Mouse (Mus musculus) MEL (cell line): ENCODE data around the gene Csnk1e. TPM values are rescaled to one million over a fixed set of nuclear protein-coding genes. Genes with fewer than 3 reads are reported as not detected.
"Not testable (repeated sequence)": the region's sequence is repeated elsewhere in the genome, so short reads cannot be mapped to it uniquely, and the experiment has no call there.

Source experiments
- DNase-seq: peaks from one replicate; pipeline ENCODE4 v3.0.0; 2011; ENCODE audit warnings: low read depth, low spot score
- H3K27ac ChIP-seq: 2 replicates; pipeline ENCODE4 v1.5.1; 2012; ENCODE audit warnings: low read depth, mild to moderate bottlenecking, control low read depth, low read length, moderate library complexity; ENCODE audit not compliant: control insufficient read depth
- H3K27me3 ChIP-seq, 2 experiments: fragments of 150-350 bp in 1 of 2; sonication (generic) in 1 of 2; 2 replicates each; pipeline ENCODE4 v1.6.1; 2012; ENCODE audit warnings: low read length in 2 of 2, mild to moderate bottlenecking in 2 of 2, improper control_type of control experiment in 1 of 2, moderate library complexity in 1 of 2; ENCODE audit not compliant: insufficient read depth in 2 of 2, control insufficient read depth in 1 of 2
- H3K36me3 ChIP-seq, 2 experiments: 2 replicates each; pipeline ENCODE4 v1.6.1; 2012 to 2014; ENCODE audit warnings: low read length in 2 of 2, improper control_type of control experiment in 1 of 2, inconsistent platforms in 1 of 2, mild to moderate bottlenecking in 1 of 2; ENCODE audit not compliant: insufficient read depth in 2 of 2, control insufficient read depth in 1 of 2
- H3K4me1 ChIP-seq, 2 experiments: fragments of 150-350 bp in 1 of 2; sonication (generic) in 1 of 2; 2 replicates each; pipeline ENCODE4 v1.6.1; 2012; ENCODE audit warnings: low read length in 2 of 2, improper control_type of control experiment in 1 of 2, mild to moderate bottlenecking in 1 of 2; ENCODE audit not compliant: insufficient read depth in 2 of 2, control insufficient read depth in 1 of 2
- H3K4me3 ChIP-seq, 2 experiments: fragments of 150-350 bp in 1 of 2; sonication (generic) in 1 of 2; 2 replicates each; pipeline ENCODE4 v1.5.1; 2012; ENCODE audit warnings: low read depth in 2 of 2, low read length in 2 of 2, mild to moderate bottlenecking in 2 of 2, moderate library complexity in 2 of 2, control low read depth in 1 of 2, improper control_type of control experiment in 1 of 2; ENCODE audit not compliant: control insufficient read depth in 1 of 2, insufficient read depth in 1 of 2
- H3K79me2 ChIP-seq: 2 replicates; pipeline ENCODE4 v1.6.1; 2012; ENCODE audit warnings: mild to moderate bottlenecking, low read length, moderate library complexity; ENCODE audit not compliant: control insufficient read depth, poor library complexity, insufficient read depth
- H3K9ac ChIP-seq: 2 replicates; pipeline ENCODE4 v1.6.1; 2012; ENCODE audit warnings: low read depth, mild to moderate bottlenecking, control low read depth, low read length, moderate library complexity; ENCODE audit not compliant: control insufficient read depth, poor library complexity, severe bottlenecking
- H3K9me3 ChIP-seq: fragments of 150-350 bp; sonication (generic); replicated peaks from 2 replicates; pipeline ENCODE4 v1.6.1; 2012; ENCODE audit warnings: mild to moderate bottlenecking, low read length, improper control_type of control experiment, moderate library complexity; ENCODE audit not compliant: insufficient read depth
- BHLHE40 ChIP-seq: IDR thresholded peaks from 2 replicates; pipeline ENCODE4 v1.6.1; 2012; ENCODE audit warnings: low read depth, mild to moderate bottlenecking, inconsistent platforms, low read length, improper control_type of control experiment, borderline replicate concordance
- E2F4 ChIP-seq: IDR thresholded peaks from 2 replicates; pipeline ENCODE4 v1.6.1; 2011; ENCODE audit warnings: low read depth, low read length, improper control_type of control experiment, borderline replicate concordance
- ELF1 ChIP-seq: IDR thresholded peaks from 2 replicates; pipeline ENCODE4 v1.6.1; 2014; ENCODE audit warnings: low read depth, mild to moderate bottlenecking, inconsistent platforms, low read length, improper control_type of control experiment, moderate library complexity
- GABPA ChIP-seq: IDR thresholded peaks from 2 replicates; pipeline ENCODE4 v1.6.1; 2012; ENCODE audit warnings: low read depth, mild to moderate bottlenecking, inconsistent platforms, low read length, improper control_type of control experiment, moderate library complexity
- GATA1 ChIP-seq: IDR thresholded peaks from 2 replicates; pipeline ENCODE4 v1.6.1; 2011; ENCODE audit warnings: low read depth, low read length, improper control_type of control experiment
- MAFK ChIP-seq: IDR thresholded peaks from 2 replicates; pipeline ENCODE4 v1.6.1; 2011; ENCODE audit warnings: low read depth, mild to moderate bottlenecking, low read length, improper control_type of control experiment, borderline replicate concordance
- MAX ChIP-seq: IDR thresholded peaks from 2 replicates; pipeline ENCODE4 v1.6.1; 2011; ENCODE audit warnings: low read length, improper control_type of control experiment
- MEF2A ChIP-seq: IDR thresholded peaks from 2 replicates; pipeline ENCODE4 v1.6.1; 2014; ENCODE audit warnings: low read depth, mild to moderate bottlenecking, inconsistent platforms, low read length, improper control_type of control experiment; ENCODE audit not compliant: poor library complexity, insufficient replicate concordance, severe bottlenecking; ENCODE audit errors: extremely low read depth
- MYB ChIP-seq: IDR thresholded peaks from 2 replicates; pipeline ENCODE4 v1.6.1; 2011; ENCODE audit warnings: mild to moderate bottlenecking, low read depth, low read length, improper control_type of control experiment
- MYC ChIP-seq: IDR thresholded peaks from 2 replicates; pipeline ENCODE4 v1.6.1; 2011; ENCODE audit warnings: low read depth, mild to moderate bottlenecking, low read length, improper control_type of control experiment, moderate library complexity
- POLR2A ChIP-seq, 2 experiments: IDR thresholded peaks; 2 replicates each; pipeline ENCODE4 v1.6.1; 2011 to 2012; ENCODE audit warnings: low read length in 2 of 2, mild to moderate bottlenecking in 2 of 2, control low read depth in 1 of 2, improper control_type of control experiment in 1 of 2, low read depth in 1 of 2, moderate library complexity in 1 of 2; ENCODE audit not compliant: control insufficient read depth in 1 of 2, insufficient read depth in 1 of 2, poor library complexity in 1 of 2
- POLR2AphosphoS5 ChIP-seq: IDR thresholded peaks from 2 replicates; pipeline ENCODE4 v1.6.1; 2012; ENCODE audit warnings: low read depth, borderline replicate concordance, mild to moderate bottlenecking, inconsistent platforms, low read length, moderate library complexity, mixed read lengths
- RAD21 ChIP-seq: IDR thresholded peaks from 2 replicates; pipeline ENCODE4 v1.6.1; 2011; ENCODE audit warnings: mild to moderate bottlenecking, low read depth, low read length, improper control_type of control experiment
- RCOR1 ChIP-seq: IDR thresholded peaks from 2 replicates; pipeline ENCODE4 v1.6.1; 2012; ENCODE audit warnings: low read depth, mild to moderate bottlenecking, inconsistent platforms, low read length, improper control_type of control experiment
- SMC3 ChIP-seq: IDR thresholded peaks from 2 replicates; pipeline ENCODE4 v1.6.1; 2011; ENCODE audit warnings: low read depth, low read length, improper control_type of control experiment
- TAL1 ChIP-seq: IDR thresholded peaks from 2 replicates; pipeline ENCODE4 v1.6.1; 2012; ENCODE audit warnings: mild to moderate bottlenecking, inconsistent platforms, low read length, moderate library complexity, mixed read lengths
- USF1 ChIP-seq: IDR thresholded peaks from 2 replicates; pipeline ENCODE4 v1.6.1; 2014; ENCODE audit warnings: low read depth, mild to moderate bottlenecking, inconsistent platforms, low read length, improper control_type of control experiment, moderate library complexity
- USF2 ChIP-seq, 2 experiments: IDR thresholded peaks; 2 replicates each; pipeline ENCODE4 v1.6.1; 2011 to 2012; ENCODE audit warnings: improper control_type of control experiment in 2 of 2, low read length in 2 of 2, borderline replicate concordance in 1 of 2, inconsistent platforms in 1 of 2, low read depth in 1 of 2, mild to moderate bottlenecking in 1 of 2; ENCODE audit not compliant: insufficient read depth in 1 of 2
- ZC3H11A ChIP-seq: IDR thresholded peaks from 2 replicates; pipeline ENCODE4 v1.6.1; 2012; ENCODE audit warnings: low read depth, mild to moderate bottlenecking, inconsistent platforms, low read length, improper control_type of control experiment
- ZKSCAN1 ChIP-seq: IDR thresholded peaks from 2 replicates; pipeline ENCODE4 v1.6.1; 2012; ENCODE audit warnings: low read depth, mild to moderate bottlenecking, inconsistent platforms, low read length, improper control_type of control experiment, moderate library complexity
- ZMIZ1 ChIP-seq: IDR thresholded peaks from 2 replicates; pipeline ENCODE4 v1.6.1; 2012; ENCODE audit warnings: low read depth, mild to moderate bottlenecking, inconsistent platforms, low read length, improper control_type of control experiment, moderate library complexity
- polyA plus RNA-seq, 2 experiments: library from polyadenylated mRNA; stranded (reverse) in 1 of 2; unstranded in 1 of 2; fragments of >175 nt in 1 of 2; fragments of >200 nt in 1 of 2; gene quantifications; 2 replicates each; pipeline versions ENCODE4 v1.2.1 to v1.2.4; 2012; ENCODE audit warnings: low replicate concordance in 2 of 2, low read depth in 1 of 2; ENCODE audit not compliant: insufficient read length in 2 of 2, insufficient read depth in 1 of 2, missing spikeins in 1 of 2
- total RNA-seq: library from RNA; depleted of rRNA; stranded (reverse); fragments of 300-350 nt; gene quantifications from 2 replicates; pipeline ENCODE4 v1.2.3, GENCODE M21; 2012

Csnk1e gene
- total and polyA plus RNA-seq, 3 experiments: 28.5 to 58.1 TPM; not detected in 1

- no peak for TF ChIP-seq USF2 (IDR thresholded peaks at IDR 0.05; ENCODE audit: borderline replicate concordance in 1 of 2, insufficient read depth in 1 of 2, low read depth in 1 of 2, low read length in 2 of 2)
Measured at GRCm38 (mm10) chr15:79466601-79467286, 11.4 kb upstream of the Csnk1e start (continued).

- TF ChIP-seq USF1 (peak; percentile 46; the same call in 1 of the 2 replicates), ELF1 (no peak)
- Histone ChIP-seq H3K36me3 (peaks cover 0 to 2% of the 10 kb centered on the region in 2 experiments; a peak in 1 of 4 replicates), H3K27me3 (peaks cover 5 to 18% of the 10 kb centered on the region in 2 experiments), H3K4me3 (no peak overlapping the region), H3K79me2 (no peaks in the 10 kb centered on the region), H3K4me1 (peaks cover 0 to 9% of the 10 kb centered on the region in 2 experiments; a peak in 2 of 4 replicates), H3K27ac (no peak overlapping the region), H3K9ac (no peak overlapping the region), H3K9me3 (no peaks in the 10 kb centered on the region)
- no peak for DNase-seq
Measured at GRCm38 (mm10) chr15:79456546-79456945, 1.2 kb upstream of the Csnk1e start.

GRCm38 (mm10) chr15:79456104-79456503, 738 bp upstream of the Csnk1e start:
- H3K27ac ChIP-seq, H3K79me2 ChIP-seq, H3K9me3 ChIP-seq, H3K36me3 ChIP-seq, H3K4me3 ChIP-seq, DNase-seq, H3K9ac ChIP-seq, H3K4me1 ChIP-seq: not testable (repeated sequence)
- H3K27me3 ChIP-seq: peaks cover 5 to 14% of the 10 kb centered on the region in 2 experiments

GRCm38 (mm10) chr15:79453831-79454230, 1.5 kb downstream of the Csnk1e start:
- Histone ChIP-seq H3K9ac (no peak overlapping the region), H3K79me2 (no peaks in the 10 kb centered on the region), H3K9me3 (no peaks in the 10 kb centered on the region), H3K4me1 (peaks cover 0 to 9% of the 10 kb centered on the region in 2 experiments; a peak in 2 of 4 replicates), H3K36me3 (peaks cover 0 to 2% of the 10 kb centered on the region in 2 experiments; a peak in 1 of 4 replicates), H3K4me3 (no peak overlapping the region), H3K27ac (no peak overlapping the region), H3K27me3 (peaks cover 0 to 6% of the 10 kb centered on the region in 2 experiments; a peak in 1 of 4 replicates)
- no peak for DNase-seq
- TF ChIP-seq MEF2A (no peak), BHLHE40 (no peak), POLR2A (IDR thresholded peaks at IDR 0.05; ENCODE audit: control insufficient read depth in 1 of 2, insufficient read depth in 1 of 2, low read depth in 1 of 2, low read length in 2 of 2, poor library complexity in 1 of 2) (no peak), ZKSCAN1 (no peak), RAD21 (no peak), ZMIZ1 (no peak), MYB (no peak), RCOR1 (no peak), MAX (no peak), SMC3 (no peak), E2F4 (no peak), USF2 (IDR thresholded peaks at IDR 0.05; ENCODE audit: borderline replicate concordance in 1 of 2, insufficient read depth in 1 of 2, low read depth in 1 of 2, low read length in 2 of 2) (no peak), GABPA (no peak), POLR2AphosphoS5 (no peak), ELF1 (no peak), ZC3H11A (no peak), MAFK (no peak), TAL1 (no peak), GATA1 (no peak), MYC (no peak)
- TF ChIP-seq, all 39 proteins: peak for 0
